Mouse (Mus musculus) mammary gland, adult 2 months (tissue): ENCODE results near the gene Depdc5. TPM values are rescaled to one million over a fixed set of nuclear protein-coding genes. Genes with fewer than 3 reads are reported as not detected.

ENCODE experiments used
- polyA plus RNA-seq: library from polyadenylated mRNA; depleted of rRNA; stranded (reverse); fragments of >200 nt; gene quantifications from 2 replicates; pipeline ENCODE4 v1.2.3, GENCODE M21; 2012; ENCODE audit warnings: low replicate concordance; rRNA removed

Depdc5 gene
- polyA plus RNA-seq, result 10.6 and 15.1 TPM in 2 replicates

GRCm38 (mm10) chr5:32863253-32864228 is at the start of gene Depdc5:
Gene Depdc5 (plus strand): TSS chr5:32863701.

DNA sequence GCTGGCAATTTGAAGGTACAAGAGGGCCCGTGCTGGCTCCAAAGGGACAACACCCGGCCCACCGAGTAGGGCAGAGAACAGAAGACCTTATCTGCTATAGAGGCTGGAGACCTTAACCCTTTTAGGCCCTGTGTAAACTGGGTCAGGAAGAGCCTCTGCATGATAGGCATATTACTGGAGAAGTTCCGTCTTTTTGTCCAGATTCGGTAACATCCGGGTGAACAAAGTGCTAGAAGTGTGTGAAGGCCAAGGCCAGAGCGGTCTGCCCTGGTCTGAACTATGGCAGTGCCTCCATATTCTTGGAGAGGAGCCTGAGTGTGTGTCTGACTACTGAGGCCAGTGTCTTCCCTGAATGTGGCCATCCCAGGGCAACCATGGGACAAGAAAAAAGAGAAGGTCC is 36.5 kb upstream of the Depdc5 start, which contains the start of gene Gm20671:
Gene Gm20671 (minus strand): TSS at position 101 of the 400 bp plus-strand sequence.

GRCm38 (mm10) chr5:32853731-32854507 is 9.6 kb upstream of the Depdc5 start, which contains the start of gene Prr14l:
Gene Prr14l (minus strand): TSS chr5:32854256.

GRCm38 (mm10) chr5:33018561-33019425 is 155.3 kb downstream of the Depdc5 start, which contains the start of gene Ywhah:
Gene Ywhah (plus strand): TSS chr5:33018816.

Other genes starting within 250 kb of the Depdc5 start
- 63.1 and 72.0 TPM in 2 replicates for gene Pisd, start 78.1 kb upstream of the Depdc5 start, polyA plus RNA-seq
- gene Gm20671, start 36.6 kb upstream of the Depdc5 start, polyA plus RNA-seq, result 8.8 and 24.5 TPM in 2 replicates
- 12.1 and 23.9 TPM in 2 replicates for gene Prr14l, start 9.4 kb upstream of the Depdc5 start, polyA plus RNA-seq
- 96.2 and 111 TPM in 2 replicates for gene Ywhah, start 155.1 kb downstream of the Depdc5 start, polyA plus RNA-seq
- gene Slc5a1, start 240.5 kb downstream of the Depdc5 start, polyA plus RNA-seq, result 1.7 and 1.8 TPM in 2 replicates